Mouse (Mus musculus): ENCODE measurements around the gene Large2.

The Large2 gene

GRCm38 (mm10) chr2:92390206-92390930 is 15.7 kb upstream of the Large2 start:
- DNase-seq (ENCODE audit: low spot score): no peak

GRCm38 (mm10) chr2:92389645-92390044 is 15.0 kb upstream of the Large2 start:
- no peak for DNase-seq (ENCODE audit: low spot score)

GRCm38 (mm10) chr2:92388891-92389641 is 14.4 kb upstream of the Large2 start:
- DNase-seq (ENCODE audit: low spot score): peak; percentile 84

- no peak for DNase-seq (ENCODE audit: low spot score)
Measured at GRCm38 (mm10) chr2:92388081-92388517, 13.4 kb upstream of the Large2 start.

GRCm38 (mm10) chr2:92387646-92388045 is 13.0 kb upstream of the Large2 start:
- no peak for DNase-seq (ENCODE audit: low spot score)

GRCm38 (mm10) chr2:92386821-92387570 is 12.3 kb upstream of the Large2 start:
- no peak for DNase-seq (ENCODE audit: low spot score)

- no peak for DNase-seq (ENCODE audit: low spot score)
Measured at GRCm38 (mm10) chr2:92385113-92386051, 10.7 kb upstream of the Large2 start.

- DNase-seq (ENCODE audit: low spot score): no peak
Measured at GRCm38 (mm10) chr2:92384101-92384500, 9.4 kb upstream of the Large2 start.

GRCm38 (mm10) chr2:92382759-92383158 is 8.1 kb upstream of the Large2 start:
- no peak for DNase-seq (ENCODE audit: low spot score)

GRCm38 (mm10) chr2:92381901-92382588 is 7.4 kb upstream of the Large2 start, which contains the start of gene 1700029I15Rik:
TSS of gene 1700029I15Rik (plus strand) at chr2:92382538.
- DNase-seq (ENCODE audit: low spot score): no peak

GRCm38 (mm10) chr2:92381161-92381560 is 6.5 kb upstream of the Large2 start:
- DNase-seq (ENCODE audit: low spot score): no peak

GRCm38 (mm10) chr2:92380495-92381050 is 5.9 kb upstream of the Large2 start:
- DNase-seq (ENCODE audit: low spot score): no peak

GRCm38 (mm10) chr2:92379783-92380494 is 5.3 kb upstream of the Large2 start:
- DNase-seq (ENCODE audit: low spot score): no peak

- no peak for DNase-seq (ENCODE audit: low spot score)
Measured at GRCm38 (mm10) chr2:92377320-92377719, 2.7 kb upstream of the Large2 start.

- no peak for DNase-seq (ENCODE audit: low spot score)
Measured at GRCm38 (mm10) chr2:92376300-92376699, 1.6 kb upstream of the Large2 start.

GRCm38 (mm10) chr2:92375788-92376187 is 1.1 kb upstream of the Large2 start:
- no peak for DNase-seq (ENCODE audit: low spot score)

- DNase-seq (ENCODE audit: low spot score): peak; percentile 96
Measured at GRCm38 (mm10) chr2:92375099-92375623, 492 bp upstream of the Large2 start.

- DNase-seq (ENCODE audit: low spot score): no peak
Measured at GRCm38 (mm10) chr2:92373437-92373813, 1.2 kb downstream of the Large2 start.

GRCm38 (mm10) chr2:92372767-92373436 is 1.8 kb downstream of the Large2 start:
- peak; percentile 80 for DNase-seq (ENCODE audit: low spot score)

Data from urinary bladder, postnatal 14 days (tissue).